Mouse (Mus musculus) forebrain, embryonic 14.5 days (tissue): ENCODE measurements at regions not wholly inside any gene's neighbourhood (a gene's known extent, or its start where the extent isn't known, plus 50 kb on each side); places are given as distances from the start of the nearest gene placed in this dataset.

Source experiments
- ATAC-seq: fragments of 200-750 bp; cut with Nextera tagmentation; 2 replicates; pipeline ENCODE4 v1.8.0; 2017; ENCODE audit warnings: mild to moderate bottlenecking, moderate library complexity
- DNase-seq: peaks from one replicate; pipeline ENCODE4 v3.0.0-alpha.2; 2015; ENCODE audit warnings: low spot score
- H3K27ac ChIP-seq: fragments of 300-500 bp; sonication (generic); 2 replicates; pipeline ENCODE4 v1.5.1; 2014; ENCODE audit warnings: low read depth, mild to moderate bottlenecking, control low read depth, low read length, moderate library complexity
- H3K27me3 ChIP-seq: fragments of 300-500 bp; sonication (generic); replicated peaks from 2 replicates; pipeline ENCODE4 v1.6.1; 2014; ENCODE audit warnings: low read length, control low read depth, mixed read lengths; ENCODE audit not compliant: control insufficient read depth, insufficient read depth
- H3K36me3 ChIP-seq: fragments of 300-500 bp; sonication (generic); 2 replicates; pipeline ENCODE4 v1.6.1; 2014; ENCODE audit warnings: low read length, control low read depth; ENCODE audit not compliant: control insufficient read depth, insufficient read depth
- H3K4me1 ChIP-seq: fragments of 300-500 bp; sonication (generic); 2 replicates; pipeline ENCODE4 v1.6.1; 2014; ENCODE audit warnings: antibody characterized with exemption, low read length, control low read depth; ENCODE audit not compliant: control insufficient read depth, insufficient read depth
- H3K4me2 ChIP-seq: fragments of 300-500 bp; sonication (generic); 2 replicates; pipeline ENCODE4 v1.6.1; 2014; ENCODE audit warnings: mild to moderate bottlenecking, control low read depth, low read length
- H3K4me3 ChIP-seq: fragments of 300-500 bp; sonication (generic); 2 replicates; pipeline ENCODE4 v1.5.1; 2014; ENCODE audit warnings: low read depth, low read length, control low read depth
- H3K9ac ChIP-seq: fragments of 300-500 bp; sonication (generic); 2 replicates; pipeline ENCODE4 v1.6.1; 2014; ENCODE audit warnings: mild to moderate bottlenecking, low read length, control low read depth, moderate library complexity
- H3K9me3 ChIP-seq: fragments of 300-500 bp; sonication (generic); replicated peaks from 2 replicates; pipeline ENCODE4 v1.6.1; 2016; ENCODE audit warnings: low read length, control low read depth, mixed read lengths; ENCODE audit not compliant: control insufficient read depth
- WGBS: fragments of 180-500 bp; shearing (Covaris S2); extraction: QIAGEN DNeasy Blood & Tissue Kit; methylation state at CpG from one replicate; pipeline ENCODE4 v1.1.7; 2014; 5-methylcytosine and 5-hydroxymethylcytosine counted together

DNA sequence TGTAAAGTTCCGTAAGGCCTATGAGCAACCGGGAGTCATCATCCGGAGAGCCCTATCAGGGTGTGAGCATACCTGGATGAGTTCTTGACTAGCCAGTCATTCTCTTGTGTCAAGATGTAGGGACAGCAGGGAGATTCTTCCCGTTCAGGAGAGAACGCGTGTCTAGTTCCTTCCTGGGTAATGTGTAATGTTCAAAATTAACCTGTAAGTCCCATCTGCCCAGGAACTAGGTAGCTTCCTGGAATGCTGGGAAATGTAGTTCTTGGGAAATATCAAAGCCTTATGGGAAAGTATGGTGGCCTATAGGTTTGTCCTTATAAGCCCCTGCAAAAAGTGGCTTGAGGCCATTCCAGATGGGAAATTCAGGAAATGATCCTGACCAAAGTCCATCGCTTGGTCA, 222.0 kb downstream of the Gm10260 start:
- DNase-seq, result no peak
- no peak for ATAC-seq
- Histone ChIP-seq H3K4me3 (no peak overlapping the region), H3K36me3 (no peaks in the 10 kb centered on the region), H3K4me1 (peaks cover 12% of the 10 kb centered on the region; the same call in 1 of the 2 replicates), H3K27me3 (no peaks in the 10 kb centered on the region), H3K9me3 (no peaks in the 10 kb centered on the region), H3K9ac (no peak overlapping the region), H3K4me2 (no peak overlapping the region), H3K27ac (no peak overlapping the region)
- WGBS, result 95% methylated on average over 7 of the region's 7 CpGs

- Histone ChIP-seq H3K4me2 (no peak overlapping the region), H3K27ac (0 out of 2 replicates have a peak overlapping the region, but pooled peaks have one; percentile 27), H3K4me3 (no peak overlapping the region), H3K4me1 (peaks cover 12% of the 10 kb centered on the region; the same call in 1 of the 2 replicates), H3K36me3 (no peaks in the 10 kb centered on the region), H3K27me3 (no peaks in the 10 kb centered on the region), H3K9ac (no peak overlapping the region), H3K9me3 (no peaks in the 10 kb centered on the region)
- 71% methylated on average over 7 of the region's 7 CpGs for WGBS
- peak; percentile 60 for DNase-seq
- ATAC-seq, result 0 out of 2 replicates have a peak, but pooled peaks have one; percentile 45
These were observed 222.7 kb downstream of the Gm10260 start for GRCm38 (mm10) chr13:97537686-97538085.

DNA sequence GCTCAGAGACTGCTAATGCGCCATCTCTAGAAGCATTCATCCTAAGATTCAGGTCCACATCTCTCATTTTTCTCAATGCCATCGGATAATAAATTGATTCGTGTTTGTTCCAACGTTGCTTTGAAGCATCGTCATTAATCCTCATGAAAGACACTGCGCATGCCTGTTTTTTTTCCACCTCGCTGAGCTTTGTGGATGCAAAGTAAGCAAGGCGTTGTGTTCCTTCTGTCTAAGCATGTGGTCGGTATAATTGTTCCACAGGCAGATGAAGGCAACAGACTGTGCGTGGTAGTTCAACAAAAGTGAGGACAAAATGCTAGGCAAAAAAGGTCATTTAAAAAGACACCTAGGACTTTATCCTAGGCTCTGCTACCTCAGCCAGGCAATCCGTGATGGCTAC, 223.2 kb downstream of the Gm10260 start:
- H3K27me3 ChIP-seq, result no peaks in the 10 kb centered on the region
- DNase-seq (peak; percentile 74), ATAC-seq (peak; percentile 53; the same call in 1 of the 2 replicates)
- no peak overlapping the region for H3K4me2 ChIP-seq
- H3K4me1 ChIP-seq, result peaks cover 12% of the 10 kb centered on the region; the same call in 1 of the 2 replicates
- H3K36me3 ChIP-seq, result no peaks in the 10 kb centered on the region
- H3K27ac ChIP-seq, result 0 out of 2 replicates have a peak overlapping the region, but pooled peaks have one; percentile 27
- H3K9ac ChIP-seq, result no peak overlapping the region
- no peak overlapping the region for H3K4me3 ChIP-seq
- no peaks in the 10 kb centered on the region for H3K9me3 ChIP-seq
- WGBS, result 46% methylated on average over 11 of the region's 11 CpGs

DNA sequence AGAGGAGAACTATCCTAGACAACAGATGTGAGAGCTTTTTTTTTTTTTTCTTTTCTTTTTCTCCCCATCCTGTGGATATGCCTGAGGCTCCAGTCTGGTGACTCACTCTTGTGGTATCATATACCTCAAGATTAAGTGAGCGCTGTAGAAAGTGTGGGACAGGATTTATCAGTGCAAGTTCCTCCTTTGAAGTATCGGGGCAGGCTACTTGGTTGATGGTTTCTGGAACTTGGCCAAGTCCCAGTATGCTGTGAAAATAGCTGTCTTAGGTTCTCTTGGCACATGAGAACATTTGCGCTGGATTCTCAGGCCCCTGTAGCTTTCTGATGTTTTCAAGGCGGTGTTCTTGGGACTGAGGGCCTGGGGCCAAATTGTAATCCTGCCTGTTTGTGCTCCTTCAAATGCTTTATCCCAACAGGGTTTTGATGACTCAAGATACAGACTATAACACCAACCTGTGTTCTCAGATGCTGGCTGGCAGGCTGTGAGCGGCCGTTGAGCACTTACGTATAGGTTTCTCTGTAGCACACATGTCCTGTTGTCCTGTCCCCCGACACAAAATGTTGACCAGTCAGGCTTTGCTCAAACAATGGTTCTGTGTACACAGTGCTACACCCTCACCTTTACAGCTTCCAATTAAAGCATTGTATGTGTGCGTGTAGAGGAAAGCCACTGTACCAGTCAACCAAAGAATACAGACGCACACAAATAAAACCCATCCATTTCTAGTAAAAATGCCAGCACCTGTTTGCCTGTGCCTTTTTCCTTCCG, 226.4 kb downstream of the Gm10260 start:
- Histone ChIP-seq H3K9ac (no peak overlapping the region), H3K27me3 (no peaks in the 10 kb centered on the region), H3K4me1 (peaks cover 12% of the 10 kb centered on the region; the same call in 1 of the 2 replicates), H3K9me3 (no peaks in the 10 kb centered on the region), H3K4me3 (no peak overlapping the region), H3K4me2 (no peak overlapping the region), H3K36me3 (no peaks in the 10 kb centered on the region), H3K27ac (0 out of 2 replicates have a peak overlapping the region, but pooled peaks have one; percentile 9)
- DNase-seq (peak; percentile 74), ATAC-seq (no peak)
- 60% methylated on average over 11 of the region's 11 CpGs for WGBS

- H3K27me3 ChIP-seq, result no peaks in the 10 kb centered on the region
- WGBS, result 91% methylated on average over 2 of the region's 2 CpGs
- no peak for ATAC-seq
These were observed 229.3 kb downstream of the Gm10260 start for GRCm38 (mm10) chr13:97531181-97531580.

GRCm38 (mm10) chr13:97530570-97530969, 229.9 kb downstream of the Gm10260 start:
- Histone ChIP-seq H3K9me3 (no peaks in the 10 kb centered on the region), H3K9ac (no peak overlapping the region), H3K4me1 (peaks cover 7% of the 10 kb centered on the region; the same call in 1 of the 2 replicates), H3K4me3 (no peak overlapping the region), H3K27ac (no peak overlapping the region), H3K27me3 (no peaks in the 10 kb centered on the region), H3K4me2 (no peak overlapping the region), H3K36me3 (no peaks in the 10 kb centered on the region)
- WGBS, result 65% methylated on average over 2 of the region's 2 CpGs
- DNase-seq (peak; percentile 59), ATAC-seq (no peak)

More at GRCm38 (mm10) chr13:97531181-97531580, 229.3 kb downstream of the Gm10260 start:
- Histone ChIP-seq H3K9me3 (no peaks in the 10 kb centered on the region), H3K4me2 (no peak overlapping the region), H3K4me3 (no peak overlapping the region), H3K36me3 (no peaks in the 10 kb centered on the region), H3K27ac (no peak overlapping the region), H3K9ac (no peak overlapping the region), H3K4me1 (peaks cover 7% of the 10 kb centered on the region; the same call in 1 of the 2 replicates)
- DNase-seq, result no peak

- H3K36me3 ChIP-seq, result no peaks in the 10 kb centered on the region
These were observed 232.5 kb downstream of the Gm10260 start for GRCm38 (mm10) chr13:97527958-97528357.

DNA sequence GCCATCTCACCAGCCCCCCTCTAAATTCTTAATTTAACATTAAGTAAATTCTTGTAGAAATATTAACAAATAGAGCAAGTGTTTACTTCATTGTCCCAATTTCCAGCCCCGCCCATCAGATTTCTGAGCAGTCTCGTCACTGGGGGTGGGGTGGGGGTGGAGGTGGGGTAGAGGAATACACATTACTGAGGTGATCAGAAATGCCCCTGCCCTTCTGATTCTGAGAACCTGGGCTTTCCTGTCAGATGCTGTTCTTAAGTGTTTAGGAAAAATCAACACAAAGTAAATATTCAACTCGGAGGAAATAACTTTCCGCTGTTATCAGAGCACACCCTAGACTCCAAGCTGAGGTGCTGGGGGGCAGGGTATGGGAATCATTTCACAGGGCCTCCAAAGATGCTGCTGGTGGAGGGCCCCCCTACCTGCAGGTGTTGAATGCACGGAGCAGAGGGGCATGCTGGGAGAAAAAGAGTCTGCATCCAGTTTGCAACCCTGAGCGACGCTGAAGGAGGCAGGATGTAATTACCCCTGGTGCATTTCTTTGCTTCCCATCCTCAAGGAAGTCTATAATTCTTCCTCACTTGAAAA, 235.5 kb downstream of the Gm10260 start:
- no peak for DNase-seq
- Histone ChIP-seq H3K4me1 (peaks cover 10% of the 10 kb centered on the region), H3K9me3 (no peaks in the 10 kb centered on the region), H3K4me2 (no peak overlapping the region), H3K27ac (0 out of 2 replicates have a peak overlapping the region, but pooled peaks have one; percentile 2), H3K36me3 (no peaks in the 10 kb centered on the region), H3K27me3 (no peaks in the 10 kb centered on the region), H3K4me3 (no peak overlapping the region), H3K9ac (no peak overlapping the region)
- 65% methylated on average over 7 of the region's 7 CpGs for WGBS
- no peak for ATAC-seq

More at GRCm38 (mm10) chr13:97527958-97528357, 232.5 kb downstream of the Gm10260 start:
- no peak overlapping the region for H3K4me2 ChIP-seq
- no peaks in the 10 kb centered on the region for H3K27me3 ChIP-seq
- 86% methylated on average over 2 of the region's 2 CpGs for WGBS
- H3K4me1 ChIP-seq, result peaks cover 10% of the 10 kb centered on the region
- DNase-seq (no peak), ATAC-seq (no peak)
- no peak overlapping the region for H3K9ac ChIP-seq
- H3K4me3 ChIP-seq, result no peak overlapping the region
- no peaks in the 10 kb centered on the region for H3K9me3 ChIP-seq
- no peak overlapping the region for H3K27ac ChIP-seq
